Mouse (Mus musculus) embryo, embryonic 11 days (tissue): Measurements from ENCODE around the gene Tmod1.

Experiments used
- DNase-seq: peaks from one replicate; pipeline ENCODE4 v3.0.0-alpha.2; 2015

Tmod1 gene

GRCm38 (mm10) chr4:46056163-46056562 lies 17.4 kb downstream of the Tmod1 start:
- no peak for DNase-seq

- DNase-seq: no peak
These were observed 22.7 kb downstream of the Tmod1 start for GRCm38 (mm10) chr4:46061259-46061962.

- DNase-seq: no peak
These were observed 25.1 kb downstream of the Tmod1 start for GRCm38 (mm10) chr4:46063841-46064240.

GRCm38 (mm10) chr4:46064263-46064662 lies 25.5 kb downstream of the Tmod1 start:
- no peak for DNase-seq

GRCm38 (mm10) chr4:46064961-46065360 lies 26.2 kb downstream of the Tmod1 start:
- no peak for DNase-seq

- DNase-seq: no peak
These were observed 27.1 kb downstream of the Tmod1 start for GRCm38 (mm10) chr4:46065695-46066340.

GRCm38 (mm10) chr4:46068060-46068459 lies 29.3 kb downstream of the Tmod1 start:
- no peak for DNase-seq

GRCm38 (mm10) chr4:46068573-46068972 lies 29.8 kb downstream of the Tmod1 start:
- no peak for DNase-seq

- no peak for DNase-seq
These were observed 31.2 kb downstream of the Tmod1 start for GRCm38 (mm10) chr4:46069851-46070482.

- DNase-seq: no peak
These were observed 33.9 kb downstream of the Tmod1 start for GRCm38 (mm10) chr4:46072631-46073030.

GRCm38 (mm10) chr4:46073736-46074135 lies 35.0 kb downstream of the Tmod1 start:
- no peak for DNase-seq

- no peak for DNase-seq
These were observed 36.9 kb downstream of the Tmod1 start for GRCm38 (mm10) chr4:46075664-46076063.

GRCm38 (mm10) chr4:46076892-46077291 lies 38.2 kb downstream of the Tmod1 start:
- no peak for DNase-seq

- no peak for DNase-seq
These were observed 41.5 kb downstream of the Tmod1 start for GRCm38 (mm10) chr4:46080261-46080660.

GRCm38 (mm10) chr4:46082555-46082954 lies 43.8 kb downstream of the Tmod1 start:
- no peak for DNase-seq

GRCm38 (mm10) chr4:46084416-46085172 lies 45.9 kb downstream of the Tmod1 start:
- no peak for DNase-seq

GRCm38 (mm10) chr4:46085223-46085811 lies 46.6 kb downstream of the Tmod1 start:
- DNase-seq: no peak

- DNase-seq: no peak
These were observed 48.1 kb downstream of the Tmod1 start for GRCm38 (mm10) chr4:46086718-46087426.

- no peak for DNase-seq
These were observed 48.7 kb downstream of the Tmod1 start for GRCm38 (mm10) chr4:46087427-46087771.

- DNase-seq: no peak
These were observed 49.1 kb downstream of the Tmod1 start for GRCm38 (mm10) chr4:46087852-46088251.

GRCm38 (mm10) chr4:46089524-46090125 lies 50.9 kb downstream of the Tmod1 start:
- DNase-seq: no peak
